In genomic region chr9:42154682-42155081, GRCm38 (mm10) we compare ENCODE assay signal across 26 mouse cellular contexts. TPM values are rescaled to one million over a fixed set of nuclear protein-coding genes. Genes with fewer than 3 reads are reported as not detected.
DNase-seq lines count a peak whose midpoint lies in the region; ATAC-seq and TF ChIP-seq lines count a peak whose summit lies in the region.
"Had no signal": no experiment of that assay in that cellular context is flagged by ENCODE, and none has a peak within 500 bp of the region (broad histone marks: within the 10 kb centered on the region; RNA-seq: fewer than 3 reads in every experiment).

No protein-coding gene starts in this region.

- no peak overlapping the region for H3K4me2 ChIP-seq in kidney, postnatal 0 days (ENCODE audit: low read length)
- H3K4me2 ChIP-seq: embryonic facial prominence, embryonic 15.5 days; heart, embryonic 13.5 days; hindbrain, embryonic 12.5 days; liver, embryonic 15.5 days; midbrain, embryonic 15.5 days; neural tube, embryonic 13.5 days had no signal

- ATAC-seq in kidney, postnatal 0 days (replicated peaks; ENCODE audit: low FRiP score, low read depth), result no peak
- ATAC-seq: forebrain, postnatal 0 days; midbrain, embryonic 15.5 days; Patski had no signal

- no peak for TF ChIP-seq CTCF in liver, adult 2 months (IDR thresholded peaks at IDR 0.05; ENCODE audit: low read depth, low read length)
- TF ChIP-seq CTCF in kidney, postnatal 0 days (IDR thresholded peaks at IDR 0.05; ENCODE audit: low read depth), result no peak

- no peak overlapping the region for H3K4me3 ChIP-seq in liver, adult 2 months (ENCODE audit: insufficient read depth, low read depth, low read length)
- no peak overlapping the region for H3K4me3 ChIP-seq in kidney, postnatal 0 days (replicated peaks; ENCODE audit: low read depth, low read length)
- H3K4me3 ChIP-seq: embryonic facial prominence, embryonic 15.5 days; heart, adult 2 months; heart, embryonic 13.5 days; hindbrain, embryonic 12.5 days; liver, embryonic 15.5 days; midbrain, embryonic 15.5 days; neural tube, embryonic 13.5 days had no signal

- no peaks in the 10 kb centered on the region for H3K79me2 ChIP-seq in liver, adult 2 months (ENCODE audit: control insufficient read depth, insufficient read depth, low read length)

- H3K4me1 ChIP-seq in liver, adult 2 months (ENCODE audit: control insufficient read depth, insufficient read depth, low read length), result no peaks in the 10 kb centered on the region
- H3K4me1 ChIP-seq in kidney, postnatal 0 days (replicated peaks; ENCODE audit: insufficient read depth, low read length), result no peaks in the 10 kb centered on the region
- H3K4me1 ChIP-seq: embryonic facial prominence, embryonic 15.5 days; hindbrain, embryonic 12.5 days; liver, embryonic 15.5 days; midbrain, embryonic 15.5 days; neural tube, embryonic 13.5 days had no signal

- H3K27me3 ChIP-seq in liver, adult 2 months (ENCODE audit: control insufficient read depth, insufficient read depth, low read length), result no peaks in the 10 kb centered on the region
- no peaks in the 10 kb centered on the region for H3K27me3 ChIP-seq in kidney, postnatal 0 days (ENCODE audit: insufficient read depth, low read length)
- H3K27me3 ChIP-seq: CH12.LX; embryonic facial prominence, embryonic 15.5 days; heart, embryonic 13.5 days; hindbrain, embryonic 12.5 days; liver, embryonic 15.5 days; midbrain, embryonic 15.5 days; neural tube, embryonic 13.5 days; Patski had no signal

- DNase-seq in liver, adult 2 months (ENCODE audit: extremely low read depth, low read depth, low spot score), result peak; percentile 40
- DNase-seq in liver, result no peak
- peak; percentile 6 for DNase-seq in kidney, postnatal 0 days (ENCODE audit: low spot score)
- DNase-seq in large intestine, adult 2 months (ENCODE audit: low read depth, low spot score), result peak; percentile 76
- no peak for DNase-seq in cerebellum, adult 18-20 months
- DNase-seq in neural tube, embryonic 10.5 days (ENCODE audit: extremely low spot score, low spot score), result no peak
- DNase-seq in left cerebral cortex, postnatal 10 days (ENCODE audit: extremely low spot score in 1 of 2, low spot score in 2 of 2), result no peak
- DNase-seq: adrenal gland, postnatal 36 days; B cell, adult 2 months; cerebellum, adult 9-11 months; forebrain, postnatal 0 days; gastrocnemius, postnatal 25 days; heart, adult 2 months; heart, postnatal 14 days; layer of hippocampus, adult 9-11 months; lung, postnatal 4 days; right cerebral cortex, adult 18-20 months had no signal

- 49% methylated on average over 6 of the region's 6 CpGs for WGBS in liver, adult 2 months
- 74% methylated on average over 6 of the region's 6 CpGs for WGBS in kidney, postnatal 0 days
- 24% methylated on average over 6 of the region's 6 CpGs for WGBS in large intestine, adult 2 months

- no peaks in the 10 kb centered on the region for H3K9me3 ChIP-seq in kidney, postnatal 0 days (replicated peaks; ENCODE audit: low read length)
- H3K9me3 ChIP-seq: embryonic facial prominence, embryonic 15.5 days; G1E; heart, embryonic 13.5 days; hindbrain, embryonic 12.5 days; liver, embryonic 15.5 days; midbrain, embryonic 15.5 days; neural tube, embryonic 13.5 days had no signal

- intact Hi-C loops in left cerebral cortex, postnatal 10 days (cut with DNase I), result no loop called here

- no peak overlapping the region for H3K9ac ChIP-seq in liver, adult 2 months (ENCODE audit: low read depth, low read length)
- no peak overlapping the region for H3K9ac ChIP-seq in kidney, postnatal 0 days (ENCODE audit: low read depth, low read length)
- H3K9ac ChIP-seq: embryonic facial prominence, embryonic 15.5 days; forebrain, postnatal 0 days; heart, embryonic 13.5 days; hindbrain, embryonic 12.5 days; liver, embryonic 15.5 days; midbrain, embryonic 15.5 days; neural tube, embryonic 13.5 days had no signal

- TF ChIP-seq POLR2A in liver, adult 2 months (IDR thresholded peaks at IDR 0.05; ENCODE audit: extremely low read depth, insufficient read depth, low read length), result no peak

- no peak overlapping the region for H3K27ac ChIP-seq in liver, adult 2 months (replicated peaks; ENCODE audit: insufficient read depth, low read depth, low read length)
- H3K27ac ChIP-seq in kidney, postnatal 0 days, result no peak overlapping the region
- H3K27ac ChIP-seq: embryonic facial prominence, embryonic 15.5 days; heart, adult 2 months; heart, embryonic 13.5 days; hindbrain, embryonic 12.5 days; liver, embryonic 15.5 days; midbrain, embryonic 15.5 days; neural tube, embryonic 13.5 days had no signal

- no peaks in the 10 kb centered on the region for H3K36me3 ChIP-seq in liver, adult 2 months (ENCODE audit: control insufficient read depth, insufficient read depth, low read length)
- no peaks in the 10 kb centered on the region for H3K36me3 ChIP-seq in kidney, postnatal 0 days (ENCODE audit: insufficient read depth, low read length)
- H3K36me3 ChIP-seq: embryonic facial prominence, embryonic 15.5 days; G1E; heart, embryonic 13.5 days; hindbrain, embryonic 12.5 days; liver, embryonic 15.5 days; midbrain, embryonic 15.5 days; neural tube, embryonic 13.5 days had no signal

RNA-seq across cellular contexts. Expression of gene Sorl1, which starts 30.6 kb away (rescaled TPM):
- total RNA-seq in liver, adult 2 months (2014; rRNA removed), result 1.3 and 2.3 TPM in 2 replicates
- polyA plus RNA-seq in liver, adult 2 months (2012; rRNA removed), result 0.30 and 1.4 TPM in 2 replicates
- 11.1 and 11.8 TPM in 2 replicates for polyA plus RNA-seq in kidney, postnatal 0 days (2015; fragmentation: Nextera tagmentation; extraction: Ambion mirVana)
- 26.5 and 29.1 TPM in 2 replicates for polyA plus RNA-seq in large intestine, adult 2 months (2012; rRNA removed)
- 10 to 100 TPM; 80.9 to 93.2 TPM for total RNA-seq in left cerebral cortex, postnatal 10 days (2021)

Comparison
In these comparisons a context has a peak if more than half of its experiments do, and no peak if none do; other contexts are left out.
1. DNase-seq: peak in liver, adult 2 months (single experiment), kidney, postnatal 0 days (single experiment) and large intestine, adult 2 months (single experiment); none in liver (single experiment), cerebellum, adult 18-20 months (0 of 2), neural tube, embryonic 10.5 days (single experiment) and left cerebral cortex, postnatal 10 days (0 of 2).